Mouse (Mus musculus): ENCODE results near the gene Tbc1d14. TPM values are rescaled to one million over a fixed set of nuclear protein-coding genes. Genes with fewer than 3 reads are reported as not detected.

Tbc1d14 gene
- polyA plus RNA-seq, 1 experiment from 2014 or later = 38.1 TPM

DNA sequence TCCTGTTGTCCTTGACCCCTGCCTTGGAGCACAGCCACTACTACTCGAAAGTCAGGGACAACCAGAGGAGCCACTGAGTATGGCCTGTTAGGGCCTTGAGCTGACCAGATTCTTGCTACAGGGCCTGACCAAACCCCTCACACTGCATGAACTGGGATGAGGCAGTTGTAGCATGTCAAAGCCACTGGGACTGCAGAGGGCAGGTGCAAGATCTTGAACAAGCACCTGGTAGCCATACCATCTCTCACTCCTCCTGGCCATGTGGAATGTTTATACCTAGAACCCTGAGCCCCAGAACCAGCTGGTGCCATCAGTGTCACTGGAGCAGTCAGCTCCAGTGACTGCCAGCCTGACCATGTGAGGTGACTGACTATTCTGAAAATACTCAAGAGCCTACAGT lies 5.8 kb upstream of the Tbc1d14 start:
- H3K27me3 ChIP-seq = no peaks in the 10 kb centered on the region
- peaks cover 54% of the 10 kb centered on the region for H3K36me3 ChIP-seq
- H3K4me3 ChIP-seq = no peak overlapping the region
- no peak overlapping the region for H3K4me2 ChIP-seq (replicated peaks)
- no peaks in the 10 kb centered on the region for H3K9me3 ChIP-seq
- ATAC-seq (ENCODE audit: low FRiP score, low read depth) = no peak
- no peak overlapping the region for H3K9ac ChIP-seq
- H3K27ac ChIP-seq = no peak overlapping the region
- WGBS = 87% methylated on average over 1 of the region's 1 CpGs
- H3K4me1 ChIP-seq = peaks cover 3% of the 10 kb centered on the region; the same call in 1 of the 2 replicates

GRCm38 (mm10) chr5:36597653-36598052 lies 4.6 kb upstream of the Tbc1d14 start:
- Histone ChIP-seq H3K9ac (no peak overlapping the region), H3K4me1 (peaks cover 3% of the 10 kb centered on the region; the same call in 1 of the 2 replicates), H3K27me3 (no peaks in the 10 kb centered on the region), H3K27ac (no peak overlapping the region), H3K9me3 (no peaks in the 10 kb centered on the region), H3K36me3 (peaks cover 42% of the 10 kb centered on the region), H3K4me2 (replicated peaks) (no peak overlapping the region), H3K4me3 (no peak overlapping the region)
- 42% methylated on average over 4 of the region's 4 CpGs for WGBS
- no peak for ATAC-seq (ENCODE audit: low FRiP score, low read depth)

DNA sequence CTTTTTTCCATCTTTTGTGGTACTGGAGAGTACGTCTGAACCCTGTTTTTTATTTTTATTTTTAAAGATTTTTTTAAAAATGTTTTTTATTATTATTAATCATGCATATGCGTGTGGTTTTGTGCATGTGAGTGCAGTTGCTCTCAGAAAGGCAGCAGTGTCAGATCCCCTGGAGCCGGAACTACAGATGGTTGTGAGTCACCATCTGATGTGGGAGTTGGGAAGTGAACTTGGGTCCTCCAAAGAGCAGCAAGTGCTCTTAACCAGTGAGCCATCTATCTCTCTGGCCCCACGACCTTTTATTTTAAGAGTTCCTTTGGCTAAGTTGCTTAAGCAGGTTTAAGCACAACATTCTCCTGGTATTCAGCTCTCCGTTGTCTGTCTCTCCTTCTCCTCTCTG lies 3.1 kb upstream of the Tbc1d14 start:
- Histone ChIP-seq H3K27me3 (no peaks in the 10 kb centered on the region), H3K9ac (no peak overlapping the region), H3K4me1 (peaks cover 3% of the 10 kb centered on the region; the same call in 1 of the 2 replicates), H3K9me3 (no peaks in the 10 kb centered on the region), H3K4me2 (replicated peaks) (no peak overlapping the region), H3K4me3 (no peak overlapping the region), H3K36me3 (peaks cover 28% of the 10 kb centered on the region), H3K27ac (no peak overlapping the region)
- no peak for ATAC-seq (ENCODE audit: low FRiP score, low read depth)
- WGBS = 75% methylated on average over 5 of the region's 5 CpGs

DNA sequence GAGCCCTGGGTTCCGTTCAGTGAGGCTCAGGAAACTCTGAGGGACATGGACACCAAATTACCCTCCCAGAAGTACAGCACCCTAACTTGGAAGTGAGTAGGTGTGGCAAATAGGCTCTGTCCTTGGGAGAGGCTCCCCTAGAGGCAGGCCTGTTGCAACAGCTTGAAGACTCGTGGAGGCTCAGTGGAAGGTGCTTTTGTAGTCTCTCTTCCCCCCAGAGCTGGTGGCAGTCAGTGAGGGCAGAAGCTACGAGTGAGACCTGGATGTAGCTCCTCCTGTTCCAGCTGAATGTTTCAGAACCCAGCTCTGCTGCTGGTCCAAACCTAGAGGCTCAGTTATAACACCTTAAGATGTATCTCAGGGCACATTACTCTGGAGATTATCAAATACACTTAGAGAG lies 2.0 kb upstream of the Tbc1d14 start:
- ATAC-seq (ENCODE audit: low FRiP score, low read depth) = no peak
- 13% methylated on average over 3 of the region's 3 CpGs for WGBS
- no peaks in the 10 kb centered on the region for H3K27me3 ChIP-seq
- H3K36me3 ChIP-seq = peaks cover 18% of the 10 kb centered on the region
- no peak overlapping the region for H3K9ac ChIP-seq
- H3K4me2 ChIP-seq (replicated peaks) = no peak overlapping the region
- peaks cover 3% of the 10 kb centered on the region; the same call in 1 of the 2 replicates for H3K4me1 ChIP-seq
- no peak overlapping the region for H3K27ac ChIP-seq
- no peaks in the 10 kb centered on the region for H3K9me3 ChIP-seq
- H3K4me3 ChIP-seq = no peak overlapping the region

- H3K27ac ChIP-seq = no peak overlapping the region
- H3K27me3 ChIP-seq = no peaks in the 10 kb centered on the region
- no peak overlapping the region for H3K4me2 ChIP-seq (replicated peaks)
- 77% methylated on average over 3 of the region's 3 CpGs for WGBS
- peaks cover 3% of the 10 kb centered on the region; the same call in 1 of the 2 replicates for H3K4me1 ChIP-seq
- H3K9me3 ChIP-seq = no peaks in the 10 kb centered on the region
- no peak overlapping the region for H3K4me3 ChIP-seq
- no peak for ATAC-seq (ENCODE audit: low FRiP score, low read depth)
- H3K36me3 ChIP-seq = peaks cover 11% of the 10 kb centered on the region
- H3K9ac ChIP-seq = no peak overlapping the region
These were observed 1.3 kb upstream of the Tbc1d14 start for GRCm38 (mm10) chr5:36594344-36594743.

DNA sequence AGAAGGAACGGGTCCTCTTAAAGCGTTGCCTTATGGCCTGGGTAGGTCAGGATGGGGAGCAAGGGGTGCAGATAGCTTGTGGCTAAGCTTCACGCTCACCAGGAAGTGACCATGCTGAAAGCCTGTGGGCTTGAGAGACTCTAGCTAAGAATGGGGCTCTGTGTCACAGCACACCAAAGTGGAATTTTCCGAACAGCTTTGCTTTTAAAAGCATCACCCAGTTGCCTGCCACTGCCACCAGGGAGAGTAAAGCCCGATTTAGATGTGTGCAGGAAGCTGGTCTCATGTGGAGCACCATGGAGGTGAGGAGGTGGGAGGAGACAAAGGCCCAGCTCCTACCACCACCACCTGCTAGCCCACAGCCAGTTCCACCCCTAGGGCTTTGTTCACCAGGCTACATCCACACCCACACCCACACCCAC lies 2.6 kb downstream of the Tbc1d14 start:
- H3K4me2 ChIP-seq (replicated peaks) = no peak overlapping the region
- WGBS = 64% methylated on average over 5 of the region's 5 CpGs
- H3K9me3 ChIP-seq = no peaks in the 10 kb centered on the region
- H3K4me1 ChIP-seq = no peaks in the 10 kb centered on the region
- no peaks in the 10 kb centered on the region for H3K36me3 ChIP-seq
- no peak overlapping the region for H3K27ac ChIP-seq
- no peak for ATAC-seq (ENCODE audit: low FRiP score, low read depth)
- H3K9ac ChIP-seq = no peak overlapping the region
- H3K4me3 ChIP-seq = no peak overlapping the region
- 0 out of 2 replicates have a peak, but pooled peaks cover 6% of the 10 kb centered on the region for H3K27me3 ChIP-seq

GRCm38 (mm10) chr5:36584299-36584698 lies 8.8 kb downstream of the Tbc1d14 start:
- no peak overlapping the region for H3K9ac ChIP-seq
- WGBS = 63% methylated on average over 6 of the region's 6 CpGs
- H3K27ac ChIP-seq = no peak overlapping the region
- no peak for ATAC-seq (ENCODE audit: low FRiP score, low read depth)
- H3K4me2 ChIP-seq (replicated peaks) = no peak overlapping the region
- H3K9me3 ChIP-seq = no peaks in the 10 kb centered on the region
- no peak overlapping the region for H3K4me3 ChIP-seq
- no peaks in the 10 kb centered on the region for H3K36me3 ChIP-seq
- H3K27me3 ChIP-seq = 0 out of 2 replicates have a peak, but pooled peaks cover 6% of the 10 kb centered on the region
- peaks cover 17% of the 10 kb centered on the region for H3K4me1 ChIP-seq

- ATAC-seq (ENCODE audit: low FRiP score, low read depth) = peak; percentile 98
- 0 out of 2 replicates have a peak, but pooled peaks cover 6% of the 10 kb centered on the region for H3K27me3 ChIP-seq
- 2% methylated on average over 54 of the region's 54 CpGs for WGBS
- H3K4me1 ChIP-seq = peaks cover 17% of the 10 kb centered on the region
- H3K27ac ChIP-seq = peak overlapping the region; percentile 75
- no peaks in the 10 kb centered on the region for H3K36me3 ChIP-seq
- no peaks in the 10 kb centered on the region for H3K9me3 ChIP-seq
- H3K4me2 ChIP-seq (replicated peaks) = peak overlapping the region; percentile 99
- H3K4me3 ChIP-seq = peak overlapping the region; percentile 66
- peak overlapping the region; percentile 69 for H3K9ac ChIP-seq
These were observed 11.0 kb downstream of the Tbc1d14 start for GRCm38 (mm10) chr5:36581924-36582642.

GRCm38 (mm10) chr5:36581259-36581923 lies 11.7 kb downstream of the Tbc1d14 start:
- no peaks in the 10 kb centered on the region for H3K36me3 ChIP-seq
- 0 out of 2 replicates have a peak, but pooled peaks cover 6% of the 10 kb centered on the region for H3K27me3 ChIP-seq
- peak overlapping the region; percentile 66 for H3K4me3 ChIP-seq
- H3K4me1 ChIP-seq = peaks cover 17% of the 10 kb centered on the region
- ATAC-seq (ENCODE audit: low FRiP score, low read depth) = no peak
- H3K4me2 ChIP-seq (replicated peaks) = peak overlapping the region; percentile 99
- peak overlapping the region; percentile 67 for H3K9ac ChIP-seq
- H3K27ac ChIP-seq = no peak overlapping the region
- no peaks in the 10 kb centered on the region for H3K9me3 ChIP-seq
- WGBS = 2% methylated on average over 29 of the region's 40 CpGs

DNA sequence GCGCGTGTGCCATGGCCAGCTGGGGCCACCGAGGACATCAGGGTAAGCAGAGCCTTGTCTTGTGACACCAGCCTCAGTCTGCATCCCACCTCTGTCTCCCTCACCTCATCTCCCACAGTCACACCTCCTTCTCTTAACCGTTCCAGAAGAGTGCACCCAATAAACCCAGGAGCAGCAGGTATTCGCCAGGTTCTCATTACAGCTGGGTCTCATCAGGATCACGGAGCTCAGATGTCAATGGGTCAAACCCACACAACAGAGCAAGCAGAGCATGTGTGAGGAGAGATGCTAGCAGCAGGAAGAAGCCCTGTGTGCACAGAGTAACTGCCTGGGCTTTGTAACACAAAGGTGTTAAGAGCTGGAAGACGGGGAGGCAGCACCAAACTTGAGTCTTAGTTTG lies 13.1 kb downstream of the Tbc1d14 start:
- no peaks in the 10 kb centered on the region for H3K9me3 ChIP-seq
- WGBS = 59% methylated on average over 7 of the region's 7 CpGs
- no peak overlapping the region for H3K9ac ChIP-seq
- peaks cover 22% of the 10 kb centered on the region for H3K4me1 ChIP-seq
- H3K27ac ChIP-seq = no peak overlapping the region
- no peaks in the 10 kb centered on the region for H3K36me3 ChIP-seq
- H3K4me3 ChIP-seq = no peak overlapping the region
- H3K27me3 ChIP-seq = no peaks in the 10 kb centered on the region
- H3K4me2 ChIP-seq (replicated peaks) = no peak overlapping the region
- ATAC-seq (ENCODE audit: low FRiP score, low read depth) = no peak

DNA sequence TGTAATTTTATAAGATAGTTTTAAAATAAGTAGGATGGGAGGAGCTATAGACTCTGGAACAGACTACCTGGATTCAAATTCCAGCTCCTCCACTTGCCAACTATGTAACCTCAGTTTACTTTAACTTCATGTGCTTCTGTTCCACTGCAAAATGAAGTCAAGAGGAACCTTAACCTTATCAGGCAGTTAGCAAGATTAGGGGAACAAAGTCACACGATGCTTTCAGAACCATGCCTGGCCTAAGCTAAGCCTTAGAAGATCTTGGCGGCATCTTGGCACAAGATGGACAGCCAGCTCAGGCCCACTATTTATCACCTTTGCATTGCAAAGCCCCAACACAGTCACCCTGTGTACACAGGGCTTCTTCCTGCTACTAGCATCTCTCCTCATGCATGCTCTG lies 14.1 kb downstream of the Tbc1d14 start:
- Histone ChIP-seq H3K36me3 (no peaks in the 10 kb centered on the region), H3K27me3 (no peaks in the 10 kb centered on the region), H3K9ac (no peak overlapping the region), H3K4me1 (peaks cover 32% of the 10 kb centered on the region), H3K4me2 (replicated peaks) (no peak overlapping the region), H3K9me3 (no peaks in the 10 kb centered on the region), H3K27ac (no peak overlapping the region), H3K4me3 (no peak overlapping the region)
- 86% methylated on average over 2 of the region's 2 CpGs for WGBS
- no peak for ATAC-seq (ENCODE audit: low FRiP score, low read depth)

GRCm38 (mm10) chr5:36576457-36576856 lies 16.6 kb downstream of the Tbc1d14 start:
- H3K27ac ChIP-seq = no peak overlapping the region
- no peaks in the 10 kb centered on the region for H3K9me3 ChIP-seq
- H3K4me2 ChIP-seq (replicated peaks) = no peak overlapping the region
- no peak overlapping the region for H3K4me3 ChIP-seq
- peaks cover 34% of the 10 kb centered on the region for H3K4me1 ChIP-seq
- no peak for ATAC-seq (ENCODE audit: low FRiP score, low read depth)
- H3K27me3 ChIP-seq = no peaks in the 10 kb centered on the region
- peaks cover 4% of the 10 kb centered on the region for H3K36me3 ChIP-seq
- no peak overlapping the region for H3K9ac ChIP-seq
- WGBS = 92% methylated on average over 3 of the region's 3 CpGs

All from limb, embryonic 13.5 days (tissue).